24 mouse cellular contexts compared by ENCODE assay signal in the genomic region with DNA sequence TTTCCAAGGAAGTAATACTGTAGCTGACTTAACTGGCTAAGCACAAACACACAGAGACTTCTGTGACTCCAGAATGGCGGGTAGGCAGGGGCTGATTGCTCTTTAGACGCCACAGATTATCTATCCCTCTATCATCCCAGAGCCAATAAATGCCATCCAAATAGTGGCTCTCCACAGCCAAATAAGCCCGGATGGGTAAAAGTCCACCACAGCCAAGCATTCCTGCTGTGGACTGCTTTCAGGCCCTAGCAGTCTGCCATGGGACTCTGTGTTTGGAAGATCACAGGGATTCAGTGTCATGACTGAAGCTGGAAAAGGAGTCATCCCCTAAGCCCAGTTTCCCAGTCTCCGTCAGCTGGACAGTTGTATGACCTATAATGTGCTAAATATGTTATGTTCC. TPM values are rescaled to one million over a fixed set of nuclear protein-coding genes. Genes with fewer than 3 reads are reported as not detected.
DNase-seq lines count a peak whose midpoint lies in the region; ATAC-seq and TF ChIP-seq lines count a peak whose summit lies in the region.
"Had no signal": no experiment of that assay in that cellular context is flagged by ENCODE, and none has a peak within 500 bp of the region (broad histone marks: within the 10 kb centered on the region; RNA-seq: fewer than 3 reads in every experiment).

No protein-coding gene starts in this region.

- peaks cover 11% of the 10 kb centered on the region for H3K36me3 ChIP-seq in heart, adult 2 months (ENCODE audit: control insufficient read depth, insufficient read depth, low read length)
- H3K36me3 ChIP-seq in lung, embryonic 16.5 days (ENCODE audit: control insufficient read depth, insufficient read depth, low read length), result no peaks in the 10 kb centered on the region
- H3K36me3 ChIP-seq in stomach, postnatal 0 days (ENCODE audit: control insufficient read depth, insufficient read depth, low read length), result no peaks in the 10 kb centered on the region
- no peaks in the 10 kb centered on the region for H3K36me3 ChIP-seq in hindbrain, postnatal 0 days (ENCODE audit: insufficient read depth, low read length)
- H3K36me3 ChIP-seq: forebrain, embryonic 15.5 days; midbrain, embryonic 13.5 days; neural tube, embryonic 15.5 days had no signal

- DNase-seq in heart, adult 2 months, result no peak
- no peak for DNase-seq in heart, postnatal 25 days (ENCODE audit: low spot score)
- DNase-seq in kidney, adult 11 months, result peak; percentile 32
- DNase-seq in kidney, postnatal 14 days, result no peak
- DNase-seq in lung, postnatal 36 days, result no peak
- no peak for DNase-seq in stomach, postnatal 0 days (ENCODE audit: low spot score)
- DNase-seq in hindbrain, postnatal 0 days (ENCODE audit: low spot score), result no peak
- DNase-seq: adrenal gland, postnatal 10 days; cerebellum, adult 18-20 months; lung, adult 2 months; right cerebral cortex, postnatal 4 days; thymus, adult 2 months had no signal

- no peak overlapping the region for H3K4me3 ChIP-seq in heart, adult 2 months
- H3K4me3 ChIP-seq in lung, embryonic 16.5 days (ENCODE audit: low read length), result no peak overlapping the region
- H3K4me3 ChIP-seq in stomach, postnatal 0 days (ENCODE audit: low read depth, low read length), result no peak overlapping the region
- H3K4me3 ChIP-seq in hindbrain, postnatal 0 days (ENCODE audit: low read length), result no peak overlapping the region
- H3K4me3 ChIP-seq: forebrain, embryonic 15.5 days; midbrain, embryonic 13.5 days; neural tube, embryonic 15.5 days had no signal

- H3K27me3 ChIP-seq in heart, adult 2 months (ENCODE audit: control insufficient read depth, insufficient read depth, low read length), result no peaks in the 10 kb centered on the region
- no peaks in the 10 kb centered on the region for H3K27me3 ChIP-seq in lung, embryonic 16.5 days (ENCODE audit: control insufficient read depth, insufficient read depth, low read depth, low read length)
- H3K27me3 ChIP-seq in stomach, postnatal 0 days (ENCODE audit: control insufficient read depth, insufficient read depth, low read length), result no peaks in the 10 kb centered on the region
- no peaks in the 10 kb centered on the region for H3K27me3 ChIP-seq in hindbrain, postnatal 0 days (ENCODE audit: insufficient read depth, low read length)
- H3K27me3 ChIP-seq: forebrain, embryonic 15.5 days; midbrain, embryonic 13.5 days; neural tube, embryonic 15.5 days had no signal

- no peak for TF ChIP-seq POLR2A in heart, adult 2 months (IDR thresholded peaks at IDR 0.05; ENCODE audit: insufficient read depth, low read depth, low read length)

- WGBS in heart, adult 2 months, result 58% methylated on average over 4 of the region's 4 CpGs
- WGBS in lung, embryonic 16.5 days, result 82% methylated on average over 4 of the region's 4 CpGs
- WGBS in stomach, postnatal 0 days, result 63% methylated on average over 4 of the region's 4 CpGs
- 69% methylated on average over 4 of the region's 4 CpGs for WGBS in hindbrain, postnatal 0 days

- H3K4me2 ChIP-seq in lung, embryonic 16.5 days (ENCODE audit: low read depth, low read length), result no peak overlapping the region
- no peak overlapping the region for H3K4me2 ChIP-seq in stomach, postnatal 0 days (replicated peaks; ENCODE audit: low read depth)
- no peak overlapping the region for H3K4me2 ChIP-seq in hindbrain, postnatal 0 days (ENCODE audit: low read depth, low read length)
- H3K4me2 ChIP-seq: forebrain, embryonic 15.5 days; midbrain, embryonic 13.5 days; neural tube, embryonic 15.5 days had no signal

- intact Hi-C loops in heart, adult 2 months (cut with DNase I), result no loop called here
- intact Hi-C loops in heart, postnatal 25 days (cut with DNase I), result loop anchor here (2.0 kb wide), 1 partner anchor 13 kb away; no protein-coding TSS in a partner anchor

- ATAC-seq in lung, embryonic 16.5 days (ENCODE audit: low read depth), result no peak
- ATAC-seq in stomach, postnatal 0 days (ENCODE audit: low FRiP score, low TSS enrichment), result no peak
- ATAC-seq in hindbrain, postnatal 0 days, result no peak
- ATAC-seq: forebrain, embryonic 15.5 days; midbrain, embryonic 13.5 days had no signal

- peak overlapping the region; percentile 84; the same call in 1 of the 2 replicates for H3K27ac ChIP-seq in heart, adult 2 months
- H3K27ac ChIP-seq in lung, embryonic 16.5 days (ENCODE audit: low read length), result 0 out of 2 replicates have a peak overlapping the region, but pooled peaks have one; percentile 54
- peak overlapping the region; percentile 89; the same call in 1 of the 2 replicates for H3K27ac ChIP-seq in stomach, postnatal 0 days (replicated peaks)
- no peak overlapping the region for H3K27ac ChIP-seq in hindbrain, postnatal 0 days
- H3K27ac ChIP-seq: forebrain, embryonic 15.5 days; midbrain, embryonic 13.5 days had no signal

- no peak for TF ChIP-seq CTCF in heart, adult 2 months (IDR thresholded peaks at IDR 0.05)
- TF ChIP-seq CTCF in stomach, postnatal 0 days (IDR thresholded peaks at IDR 0.05; ENCODE audit: low read depth), result no peak
- TF ChIP-seq CTCF in hindbrain, postnatal 0 days (IDR thresholded peaks at IDR 0.05; ENCODE audit: low read depth), result no peak

- H3K9me3 ChIP-seq in lung, embryonic 16.5 days (ENCODE audit: control insufficient read depth, low read length), result no peaks in the 10 kb centered on the region
- H3K9me3 ChIP-seq in stomach, postnatal 0 days (ENCODE audit: control insufficient read depth, low read length), result no peaks in the 10 kb centered on the region
- no peaks in the 10 kb centered on the region for H3K9me3 ChIP-seq in hindbrain, postnatal 0 days (ENCODE audit: low read length)
- H3K9me3 ChIP-seq: forebrain, embryonic 15.5 days; midbrain, embryonic 13.5 days; neural tube, embryonic 15.5 days had no signal

- no peak for TF ChIP-seq EP300 in heart, adult 2 months (IDR thresholded peaks at IDR 0.05; ENCODE audit: insufficient read depth, low read depth, low read length)
- no peak for TF ChIP-seq EP300 in stomach, postnatal 0 days (optimal IDR thresholded peaks at IDR 0.05)

- H3K4me1 ChIP-seq in heart, adult 2 months (ENCODE audit: control insufficient read depth, insufficient read depth, low read length), result peaks cover 57% of the 10 kb centered on the region
- peaks cover 54% of the 10 kb centered on the region for H3K4me1 ChIP-seq in lung, embryonic 16.5 days (replicated peaks; ENCODE audit: control insufficient read depth, insufficient read depth, low read length)
- H3K4me1 ChIP-seq in stomach, postnatal 0 days (replicated peaks; ENCODE audit: control insufficient read depth, insufficient read depth), result peaks cover 30% of the 10 kb centered on the region
- H3K4me1 ChIP-seq in hindbrain, postnatal 0 days (ENCODE audit: insufficient read depth, low read length), result peaks cover 21% of the 10 kb centered on the region

- H3K79me2 ChIP-seq in heart, adult 2 months (replicated peaks; ENCODE audit: control insufficient read depth, insufficient read depth, low read length), result peaks cover 11% of the 10 kb centered on the region

- no peak overlapping the region for H3K9ac ChIP-seq in heart, adult 2 months (ENCODE audit: low read depth, low read length)
- no peak overlapping the region for H3K9ac ChIP-seq in lung, embryonic 16.5 days (ENCODE audit: low read length)
- H3K9ac ChIP-seq in stomach, postnatal 0 days (ENCODE audit: low read length), result no peak overlapping the region
- H3K9ac ChIP-seq in hindbrain, postnatal 0 days (replicated peaks; ENCODE audit: low read length), result no peak overlapping the region
- H3K9ac ChIP-seq: forebrain, embryonic 15.5 days; midbrain, embryonic 13.5 days; neural tube, embryonic 15.5 days had no signal

RNA-seq across cellular contexts. Expression of gene Bcar1, which starts 16.1 kb away (rescaled TPM):
- total RNA-seq in heart, adult 2 months (2021), result 10 to 100 TPM; 19.1 to 21.1 TPM
- 31.3 TPM in 2 replicates for polyA plus RNA-seq in heart, adult 2 months (2012; rRNA removed)
- 10 to 100 TPM; 18.7 to 20.7 TPM for total RNA-seq in heart, postnatal 25 days (2021)
- polyA plus RNA-seq in lung, embryonic 16.5 days (2015; fragmentation: Nextera tagmentation; extraction: Ambion mirVana), result 49.2 and 52.1 TPM in 2 replicates
- 22.6 and 27.4 TPM in 2 replicates for polyA plus RNA-seq in stomach, postnatal 0 days (2015; fragmentation: Nextera tagmentation; extraction: Ambion mirVana)
- 93.6 and 100 TPM in 2 replicates for total RNA-seq in hindbrain, postnatal 0 days (2014; rRNA removed)
- 42.6 and 48.8 TPM in 2 replicates for polyA plus RNA-seq in hindbrain, postnatal 0 days (2015; fragmentation: Nextera tagmentation; extraction: Ambion mirVana)
- total RNA-seq: common myeloid progenitor, adult 5-6 weeks; granulocyte monocyte progenitor cell, adult 5-6 weeks had no signal

RNA-seq across cellular contexts. Expression of gene Ctrb1, which starts 36.7 kb away (rescaled TPM):
- not detected for total RNA-seq in heart, adult 2 months (2021)
- polyA plus RNA-seq in heart, adult 2 months (2012; rRNA removed), result 0.68 and 0.82 TPM in 2 replicates
- total RNA-seq in heart, postnatal 25 days (2021), result not detected
- polyA plus RNA-seq in lung, embryonic 16.5 days (2015; fragmentation: Nextera tagmentation; extraction: Ambion mirVana), result 1.2 TPM in 1 of 2 replicates, not detected in the other
- 20.2 and 24.1 TPM in 2 replicates for polyA plus RNA-seq in stomach, postnatal 0 days (2015; fragmentation: Nextera tagmentation; extraction: Ambion mirVana)
- total RNA-seq in hindbrain, postnatal 0 days (2014; rRNA removed), result not detected in 2 replicates
- polyA plus RNA-seq in hindbrain, postnatal 0 days (2015; fragmentation: Nextera tagmentation; extraction: Ambion mirVana), result not detected in 2 replicates
- total RNA-seq: common myeloid progenitor, adult 5-6 weeks; granulocyte monocyte progenitor cell, adult 5-6 weeks; layer of hippocampus, adult 18-20 months; left cerebral cortex, adult 18-20 months; megakaryocyte progenitor cell, adult 5-6 weeks had no signal
- polyA plus RNA-seq: embryonic facial prominence, embryonic 11.5 days; forebrain, embryonic 15.5 days; hindbrain, embryonic 16.5 days; kidney, embryonic 14.5 days; neural tube, embryonic 15.5 days had no signal
